Comparison of ENCODE assay signal across 17 mouse cellular contexts in genomic region chr13:43260731-43261130, GRCm38 (mm10). TPM values are rescaled to one million over a fixed set of nuclear protein-coding genes. Genes with fewer than 3 reads are reported as not detected.
DNase-seq lines count a peak whose midpoint lies in the region; ATAC-seq and TF ChIP-seq lines count a peak whose summit lies in the region.
"Had no signal": no experiment of that assay in that cellular context is flagged by ENCODE, and none has a peak within 500 bp of the region (broad histone marks: within the 10 kb centered on the region; RNA-seq: fewer than 3 reads in every experiment).

No protein-coding gene starts in this region.

- H3K36me3 ChIP-seq in intestine, embryonic 15.5 days, result no peaks in the 10 kb centered on the region
- H3K36me3 ChIP-seq in intestine, postnatal 0 days (ENCODE audit: control insufficient read depth, insufficient read depth), result no peaks in the 10 kb centered on the region
- H3K36me3 ChIP-seq: midbrain, embryonic 12.5 days had no signal

- H3K27me3 ChIP-seq in intestine, embryonic 15.5 days (replicated peaks), result no peaks in the 10 kb centered on the region
- no peaks in the 10 kb centered on the region for H3K27me3 ChIP-seq in intestine, postnatal 0 days (replicated peaks; ENCODE audit: control insufficient read depth, insufficient read depth, low read length)

- H3K4me1 ChIP-seq in intestine, embryonic 15.5 days (replicated peaks), result no peaks in the 10 kb centered on the region
- H3K4me1 ChIP-seq in intestine, postnatal 0 days (replicated peaks; ENCODE audit: control insufficient read depth, insufficient read depth, low read length), result no peaks in the 10 kb centered on the region

- peak; percentile 61; the same call in 1 of the 2 replicates for ATAC-seq in intestine, embryonic 15.5 days
- ATAC-seq in intestine, postnatal 0 days, result no peak
- peak; percentile 65 for ATAC-seq in megakaryocyte progenitor cell, adult 5-6 weeks (replicated peaks; ENCODE audit: poor library complexity)
- ATAC-seq: hindbrain, embryonic 16.5 days had no signal

- H3K4me3 ChIP-seq in intestine, embryonic 15.5 days (replicated peaks), result no peak overlapping the region
- no peak overlapping the region for H3K4me3 ChIP-seq in intestine, postnatal 0 days (ENCODE audit: low read depth, low read length)
- H3K4me3 ChIP-seq: midbrain, embryonic 12.5 days had no signal

- H3K27ac ChIP-seq in intestine, embryonic 15.5 days, result no peak overlapping the region
- H3K27ac ChIP-seq in intestine, postnatal 0 days (ENCODE audit: low read depth, low read length), result no peak overlapping the region
- H3K27ac ChIP-seq: midbrain, embryonic 12.5 days had no signal

- H3K9ac ChIP-seq in intestine, embryonic 15.5 days, result no peak overlapping the region
- H3K9ac ChIP-seq in intestine, postnatal 0 days (ENCODE audit: low read depth, low read length), result no peak overlapping the region
- H3K9ac ChIP-seq: lung, embryonic 14.5 days; midbrain, embryonic 12.5 days had no signal

- H3K4me2 ChIP-seq in intestine, embryonic 15.5 days (replicated peaks), result no peak overlapping the region
- H3K4me2 ChIP-seq in intestine, postnatal 0 days (replicated peaks; ENCODE audit: low read depth), result no peak overlapping the region; the same call in 1 of the 2 replicates
- H3K4me2 ChIP-seq: lung, embryonic 14.5 days; midbrain, embryonic 12.5 days had no signal

- DNase-seq in c-Kit-positive CD71-positive TER-119-negative erythroid progenitor cells, embryonic 14.5 days (ENCODE audit: low read depth), result peak; percentile 70
- peak; percentile 74 for DNase-seq in liver
- DNase-seq in kidney, postnatal 10 days, result no peak
- no peak for DNase-seq in kidney, postnatal 36 days
- DNase-seq in embryo, embryonic 11 days, result no peak
- DNase-seq: adrenal gland, postnatal 10 days; cerebellum, adult 11-12 months; heart, adult 11 months; heart, postnatal 14 days; kidney, adult 9 months; left cerebral cortex, postnatal 4 days; lung, embryonic 14.5 days had no signal

- H3K9me3 ChIP-seq in intestine, embryonic 15.5 days, result no peaks in the 10 kb centered on the region
- H3K9me3 ChIP-seq in intestine, postnatal 0 days (ENCODE audit: control insufficient read depth), result no peaks in the 10 kb centered on the region
- H3K9me3 ChIP-seq: midbrain, embryonic 12.5 days had no signal

- WGBS in intestine, embryonic 15.5 days, result 72% methylated on average over 6 of the region's 6 CpGs
- WGBS in intestine, postnatal 0 days, result 83% methylated on average over 6 of the region's 6 CpGs

- TF ChIP-seq CTCF in intestine, postnatal 0 days (IDR thresholded peaks at IDR 0.05; ENCODE audit: low read depth), result no peak

RNA-seq across cellular contexts. Expression of gene Gfod1, which starts 43.2 kb away (rescaled TPM):
- polyA plus RNA-seq in intestine, embryonic 15.5 days (2015; fragmentation: Nextera tagmentation; extraction: Ambion mirVana), result 0.20 and 0.33 TPM in 2 replicates
- 0.43 and 0.50 TPM in 2 replicates for polyA plus RNA-seq in intestine, postnatal 0 days (2015; fragmentation: Nextera tagmentation; extraction: Ambion mirVana)
- 10.9 and 16.6 TPM in 2 replicates for total RNA-seq in megakaryocyte progenitor cell, adult 5-6 weeks (2015)
- total RNA-seq in megakaryocyte progenitor cell, adult 5-6 weeks (2017), result 6.1 and 10.3 TPM in 2 replicates

Comparison
In these comparisons a context has a peak if more than half of its experiments do, and no peak if none do; other contexts are left out.
1. DNase-seq: peak in c-Kit-positive CD71-positive TER-119-negative erythroid progenitor cells, embryonic 14.5 days (single experiment) and liver (single experiment); none in kidney, postnatal 10 days (single experiment), kidney, postnatal 36 days (0 of 2) and embryo, embryonic 11 days (single experiment).